ENCODE assay signal across 10 mouse cellular contexts in the genomic region with DNA sequence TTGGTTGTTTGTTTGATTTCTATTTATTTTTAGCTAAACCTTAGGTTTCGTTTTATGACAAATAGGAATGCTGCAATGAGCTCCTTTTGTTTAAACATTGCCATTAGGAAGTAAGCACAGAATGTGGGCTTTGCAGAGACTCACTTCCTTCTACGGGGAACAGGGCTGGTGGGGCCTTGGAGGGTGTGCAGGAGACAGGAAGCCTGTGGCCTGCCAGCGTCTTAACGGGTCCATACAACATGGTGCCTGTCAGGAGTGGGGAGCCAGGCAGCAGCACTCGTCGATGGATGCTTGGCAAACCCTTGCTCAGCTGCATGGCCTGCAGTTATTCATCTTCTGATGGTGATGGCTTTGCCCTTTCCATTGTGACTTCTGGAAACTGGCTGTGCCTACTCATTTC. TPM values are rescaled to one million over a fixed set of nuclear protein-coding genes. Genes with fewer than 3 reads are reported as not detected.
DNase-seq lines count a peak whose midpoint lies in the region; ATAC-seq and TF ChIP-seq lines count a peak whose summit lies in the region.
"Had no signal": no experiment of that assay in that cellular context is flagged by ENCODE, and none has a peak within 500 bp of the region (broad histone marks: within the 10 kb centered on the region; RNA-seq: fewer than 3 reads in every experiment).

No protein-coding gene starts in this region.

- peak; percentile 85 for ATAC-seq in activated CD4-positive, CD25-positive, alpha-beta regulatory T cell, adult 4 months
- ATAC-seq in hematopoietic stem cell, adult 5-6 weeks (replicated peaks in 1 of 2; ENCODE audit: insufficient read depth in 1 of 2, low FRiP score in 2 of 2, low TSS enrichment in 1 of 2, low read depth in 1 of 2, poor library complexity in 2 of 2, severe bottlenecking in 2 of 2), result peak; percentile 84 to 92

- H3K27me3 ChIP-seq in splenic B cell, adult 2 months (ENCODE audit: control insufficient read depth, insufficient read depth, low read length, poor library complexity, severe bottlenecking), result no peaks in the 10 kb centered on the region

- H3K27ac ChIP-seq in layer of hippocampus, adult 2 months, result no peak overlapping the region
- H3K27ac ChIP-seq: left cerebral cortex, adult 2 months had no signal

- TF ChIP-seq CTCF in layer of hippocampus, adult 2 months (conservative IDR thresholded peaks at IDR 0.05), result no peak

- DNase-seq in layer of hippocampus, adult 9-11 months, result peak; percentile 45
- no peak for DNase-seq in layer of hippocampus, adult 2 months (ENCODE audit: low spot score in 2 of 2)
- DNase-seq in splenic B cell, adult 2 months (ENCODE audit: low read depth, low spot score), result peak; percentile 48
- no peak for DNase-seq in frontal cortex, adult 2 months (ENCODE audit: extremely low spot score in 1 of 2, low spot score in 1 of 2)
- no peak for DNase-seq in embryo, embryonic 11 days
- no peak for DNase-seq in layer of hippocampus, adult 9-10 months (ENCODE audit: low spot score)

- no peak overlapping the region for H3K4me3 ChIP-seq in layer of hippocampus, adult 2 months
- H3K4me3 ChIP-seq: left cerebral cortex, adult 2 months had no signal

- no peaks in the 10 kb centered on the region for H3K36me3 ChIP-seq in splenic B cell, adult 2 months (ENCODE audit: control insufficient read depth, insufficient read depth, low read length, poor library complexity, severe bottlenecking)

RNA-seq across cellular contexts. Expression of a gene that starts 41.8 kb away (rescaled TPM):
- 10 to 100 TPM; 11.1 to 15.6 TPM for total RNA-seq in layer of hippocampus, adult 2 months (2021)
- 10 to 100 TPM; 11.8 to 17.2 TPM for polyA plus RNA-seq in activated CD4-positive, CD25-positive, alpha-beta regulatory T cell, adult 4 months (2017; shearing (Covaris generic))
- 4.2 and 4.7 TPM in 2 replicates for total RNA-seq in hematopoietic stem cell, adult 5-6 weeks (2017)
- polyA plus RNA-seq in frontal cortex, adult 2 months (2012; rRNA removed), result 4.8 and 6.2 TPM in 2 replicates
- total RNA-seq: MEL had no signal

Comparison
In these comparisons a context has a peak if more than half of its experiments do, and no peak if none do; other contexts are left out.
1. DNase-seq: peak in layer of hippocampus, adult 9-11 months (single experiment) and splenic B cell, adult 2 months (single experiment); none in layer of hippocampus, adult 2 months (0 of 2), frontal cortex, adult 2 months (0 of 2), embryo, embryonic 11 days (single experiment) and layer of hippocampus, adult 9-10 months (single experiment).